Mouse (Mus musculus): Measurements from ENCODE around the gene Vmn1r166. TPM values are rescaled to one million over a fixed set of nuclear protein-coding genes. Genes with fewer than 3 reads are reported as not detected.
"Not testable (repeated sequence)": the region's sequence is repeated elsewhere in the genome, so short reads cannot be mapped to it uniquely, and the experiment has no call there.

Gene Vmn1r166
- not detected in 2 replicates for polyA plus RNA-seq (2014; fragmentation: Nextera tagmentation; extraction: Ambion mirVana)

GRCm38 (mm10) chr7:23251582-23251981 is at the start of gene Vmn1r166:
Vmn1r166 (minus strand) TSS chr7:23251682.
- not testable (repeated sequence) for H3K9ac ChIP-seq (ENCODE audit: low read length); ATAC-seq (ENCODE audit: low FRiP score); DNase-seq (ENCODE audit: low spot score, missing footprints); H3K27ac ChIP-seq (ENCODE audit: low read depth, low read length); H3K27me3 ChIP-seq (ENCODE audit: control insufficient read depth, insufficient read depth, low read length); H3K9me3 ChIP-seq (ENCODE audit: control insufficient read depth, low read length); H3K4me1 ChIP-seq (ENCODE audit: control insufficient read depth, insufficient read depth, low read length); H3K4me2 ChIP-seq; H3K36me3 ChIP-seq (ENCODE audit: control insufficient read depth, insufficient read depth, low read length); H3K4me3 ChIP-seq (ENCODE audit: low read depth, low read length)
- no CpG with 5 or more reads among the region's 2 CpGs for WGBS

DNA sequence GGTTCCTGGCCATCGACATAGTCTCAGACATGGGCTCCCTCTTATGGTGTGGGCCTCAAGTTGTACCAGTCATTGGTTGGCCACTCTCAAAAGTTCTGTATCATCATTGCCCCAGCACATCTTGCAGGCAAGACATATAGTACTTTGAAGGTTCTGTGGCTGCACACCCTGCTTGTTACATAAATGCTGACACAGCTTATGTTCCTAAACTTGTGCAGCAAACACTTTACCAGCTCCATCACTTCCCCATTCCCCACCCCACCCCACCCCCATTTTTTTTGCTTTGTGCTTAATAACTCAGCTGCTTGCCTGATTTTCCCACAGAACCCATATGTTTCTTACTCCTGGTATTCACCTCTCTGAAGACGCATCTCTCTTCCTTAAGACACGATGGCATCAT is 49.4 kb upstream of the Vmn1r166 start, which contains the start of gene Nlrp4e:
TSS of gene Nlrp4e (plus strand) at position 301 of the 400 bp plus-strand sequence.
- WGBS: 90% methylated on average over 3 of the region's 3 CpGs

DNA sequence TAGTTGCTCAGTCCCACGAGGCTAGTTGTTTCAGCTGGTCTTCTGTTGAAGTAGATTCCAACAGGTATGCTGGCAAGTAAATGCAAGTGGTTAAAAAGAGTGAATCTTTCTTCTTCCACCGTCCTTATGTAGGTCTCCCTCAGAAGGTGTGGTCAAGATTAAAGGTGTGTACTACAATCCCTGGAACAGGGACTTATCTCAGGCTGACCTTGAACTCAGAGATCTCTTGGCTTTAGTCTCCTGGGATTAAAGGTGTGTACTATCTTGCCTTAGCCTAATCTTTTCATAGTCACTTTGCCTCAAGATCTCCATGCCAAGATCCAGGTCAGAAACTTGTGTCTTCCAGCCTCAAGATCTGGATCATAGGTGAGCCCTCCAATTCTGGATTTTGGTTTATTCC is 27.3 kb upstream of the Vmn1r166 start, which contains the start of gene Gm6902:
TSS of gene Gm6902 (minus strand) at position 101 of the 400 bp plus-strand sequence.
- H3K9me3 ChIP-seq (ENCODE audit: control insufficient read depth, low read length); ATAC-seq (ENCODE audit: low FRiP score); H3K27ac ChIP-seq (ENCODE audit: low read depth, low read length); H3K27me3 ChIP-seq (ENCODE audit: control insufficient read depth, insufficient read depth, low read length); H3K4me3 ChIP-seq (ENCODE audit: low read depth, low read length); DNase-seq (ENCODE audit: low spot score, missing footprints); H3K36me3 ChIP-seq (ENCODE audit: control insufficient read depth, insufficient read depth, low read length); H3K9ac ChIP-seq (ENCODE audit: low read length); H3K4me1 ChIP-seq (ENCODE audit: control insufficient read depth, insufficient read depth, low read length); H3K4me2 ChIP-seq: not testable (repeated sequence)
- no CpG with 5 or more reads among the region's 2 CpGs for WGBS

More for the DNA sequence above, 49.4 kb upstream of the Vmn1r166 start, which contains the start of gene Nlrp4e:
- H3K9ac ChIP-seq (ENCODE audit: low read length); H3K27me3 ChIP-seq (ENCODE audit: control insufficient read depth, insufficient read depth, low read length); H3K4me2 ChIP-seq; H3K4me1 ChIP-seq (ENCODE audit: control insufficient read depth, insufficient read depth, low read length); ATAC-seq (ENCODE audit: low FRiP score); H3K36me3 ChIP-seq (ENCODE audit: control insufficient read depth, insufficient read depth, low read length); H3K4me3 ChIP-seq (ENCODE audit: low read depth, low read length); H3K9me3 ChIP-seq (ENCODE audit: control insufficient read depth, low read length); DNase-seq (ENCODE audit: low spot score, missing footprints); H3K27ac ChIP-seq (ENCODE audit: low read depth, low read length): not testable (repeated sequence)

GRCm38 (mm10) chr7:23217032-23217431 is 34.5 kb downstream of the Vmn1r166 start, which contains the start of gene Vmn1r165:
Vmn1r165 (plus strand) TSS chr7:23217332.
- not testable (repeated sequence) for H3K4me2 ChIP-seq; H3K4me3 ChIP-seq (ENCODE audit: low read depth, low read length); H3K27me3 ChIP-seq (ENCODE audit: control insufficient read depth, insufficient read depth, low read length); ATAC-seq (ENCODE audit: low FRiP score); H3K36me3 ChIP-seq (ENCODE audit: control insufficient read depth, insufficient read depth, low read length); H3K4me1 ChIP-seq (ENCODE audit: control insufficient read depth, insufficient read depth, low read length); H3K9me3 ChIP-seq (ENCODE audit: control insufficient read depth, low read length); DNase-seq (ENCODE audit: low spot score, missing footprints); H3K27ac ChIP-seq (ENCODE audit: low read depth, low read length); H3K9ac ChIP-seq (ENCODE audit: low read length)
- no CpG with 5 or more reads among the region's 3 CpGs for WGBS

Other genes starting within 250 kb of the Vmn1r166 start
- not detected in 2 replicates for gene Gm4216, start 231.8 kb downstream of the Vmn1r166 start, polyA plus RNA-seq (2014; fragmentation: Nextera tagmentation; extraction: Ambion mirVana)
- gene Vmn1r163, start 196.1 kb downstream of the Vmn1r166 start, polyA plus RNA-seq (2014; fragmentation: Nextera tagmentation; extraction: Ambion mirVana): not detected in 2 replicates
- gene Gm8720, start 184.2 kb downstream of the Vmn1r166 start, polyA plus RNA-seq (2014; fragmentation: Nextera tagmentation; extraction: Ambion mirVana): not detected in 2 replicates
- not detected in 2 replicates for gene Gm10662, start 107.2 kb downstream of the Vmn1r166 start, polyA plus RNA-seq (2014; fragmentation: Nextera tagmentation; extraction: Ambion mirVana)
- not detected in 2 replicates for gene Vmn1r165, start 34.4 kb downstream of the Vmn1r166 start, polyA plus RNA-seq (2014; fragmentation: Nextera tagmentation; extraction: Ambion mirVana)
- not detected in 2 replicates for gene Gm6902, start 27.2 kb upstream of the Vmn1r166 start, polyA plus RNA-seq (2014; fragmentation: Nextera tagmentation; extraction: Ambion mirVana)
- not detected in 2 replicates for gene Nlrp4e, start 49.5 kb upstream of the Vmn1r166 start, polyA plus RNA-seq (2014; fragmentation: Nextera tagmentation; extraction: Ambion mirVana)
- not detected in 2 replicates for gene Nlrp5, start 134.2 kb upstream of the Vmn1r166 start, polyA plus RNA-seq (2014; fragmentation: Nextera tagmentation; extraction: Ambion mirVana)

Measured in midbrain, embryonic 11.5 days (tissue).